18 mouse cellular contexts compared by ENCODE assay signal in genomic region chr17:48913437-48913836, GRCm38 (mm10). TPM values are rescaled to one million over a fixed set of nuclear protein-coding genes. Genes with fewer than 3 reads are reported as not detected.
DNase-seq lines count a peak whose midpoint lies in the region; ATAC-seq and TF ChIP-seq lines count a peak whose summit lies in the region.
"Had no signal": no experiment of that assay in that cellular context is flagged by ENCODE, and none has a peak within 500 bp of the region (broad histone marks: within the 10 kb centered on the region; RNA-seq: fewer than 3 reads in every experiment).

No protein-coding gene starts in this region.

- peak; percentile 61 for DNase-seq in forebrain, embryonic 11.5 days (ENCODE audit: low spot score)
- no peak for DNase-seq in forebrain, postnatal 0 days
- DNase-seq in liver = peak; percentile 14
- no peak for DNase-seq in liver, embryonic 11.5 days (ENCODE audit: low spot score)
- DNase-seq in ZHBTc4 (ENCODE audit: low read depth, low spot score) = peak; percentile 19
- DNase-seq in limb, embryonic 10.5 days (ENCODE audit: low spot score) = peak; percentile 70
- DNase-seq in urinary bladder, adult 18-20 months (ENCODE audit: low spot score in 2 of 2) = no peak
- DNase-seq: cerebellum, adult 9-11 months; gastrocnemius, postnatal 14 days; kidney, adult 8-10 months had no signal

- H3K9me3 ChIP-seq in forebrain, embryonic 11.5 days (ENCODE audit: control insufficient read depth, low read length) = no peaks in the 10 kb centered on the region
- H3K9me3 ChIP-seq in forebrain, postnatal 0 days (ENCODE audit: low read length) = no peaks in the 10 kb centered on the region
- H3K9me3 ChIP-seq in liver, embryonic 11.5 days (ENCODE audit: control insufficient read depth, low read length) = no peaks in the 10 kb centered on the region
- H3K9me3 ChIP-seq in limb, embryonic 10.5 days (replicated peaks) = no peaks in the 10 kb centered on the region
- no peaks in the 10 kb centered on the region for H3K9me3 ChIP-seq in midbrain, embryonic 16.5 days (replicated peaks; ENCODE audit: control insufficient read depth, low read length, poor library complexity, severe bottlenecking)
- H3K9me3 ChIP-seq: embryonic facial prominence, embryonic 15.5 days; heart, embryonic 10.5 days; liver, embryonic 15.5 days; midbrain, embryonic 15.5 days had no signal

- TF ChIP-seq CTCF in forebrain, postnatal 0 days (IDR thresholded peaks at IDR 0.05; ENCODE audit: low read depth) = no peak

- no peaks in the 10 kb centered on the region for H3K36me3 ChIP-seq in forebrain, embryonic 11.5 days (ENCODE audit: control insufficient read depth, insufficient read depth, low read length)
- no peaks in the 10 kb centered on the region for H3K36me3 ChIP-seq in forebrain, postnatal 0 days (ENCODE audit: insufficient read depth)
- H3K36me3 ChIP-seq in liver, embryonic 11.5 days (ENCODE audit: control insufficient read depth, insufficient read depth, low read length) = no peaks in the 10 kb centered on the region
- H3K36me3 ChIP-seq in limb, embryonic 10.5 days = no peaks in the 10 kb centered on the region
- no peaks in the 10 kb centered on the region for H3K36me3 ChIP-seq in midbrain, embryonic 16.5 days (ENCODE audit: control insufficient read depth, insufficient read depth, low read length)
- H3K36me3 ChIP-seq: embryonic facial prominence, embryonic 15.5 days; heart, embryonic 10.5 days; liver, embryonic 15.5 days; midbrain, embryonic 15.5 days had no signal

- H3K27me3 ChIP-seq in forebrain, embryonic 11.5 days (ENCODE audit: control insufficient read depth, insufficient read depth, low read length) = no peaks in the 10 kb centered on the region
- H3K27me3 ChIP-seq in forebrain, postnatal 0 days (ENCODE audit: insufficient read depth, low read length) = no peaks in the 10 kb centered on the region
- H3K27me3 ChIP-seq in liver, embryonic 11.5 days (replicated peaks; ENCODE audit: control insufficient read depth, insufficient read depth, low read length) = no peaks in the 10 kb centered on the region
- no peaks in the 10 kb centered on the region for H3K27me3 ChIP-seq in limb, embryonic 10.5 days (ENCODE audit: low read depth, poor library complexity, severe bottlenecking)
- no peaks in the 10 kb centered on the region for H3K27me3 ChIP-seq in midbrain, embryonic 16.5 days (ENCODE audit: control insufficient read depth, insufficient read depth, low read depth, low read length)
- H3K27me3 ChIP-seq: embryonic facial prominence, embryonic 15.5 days; liver, embryonic 15.5 days had no signal

- H3K4me2 ChIP-seq in forebrain, embryonic 11.5 days (ENCODE audit: low read depth, low read length, severe bottlenecking) = no peak overlapping the region
- H3K4me2 ChIP-seq in forebrain, postnatal 0 days (ENCODE audit: low read depth) = no peak overlapping the region
- no peak overlapping the region for H3K4me2 ChIP-seq in liver, embryonic 11.5 days
- H3K4me2 ChIP-seq in midbrain, embryonic 16.5 days (ENCODE audit: low read length) = no peak overlapping the region
- H3K4me2 ChIP-seq: embryonic facial prominence, embryonic 15.5 days; liver, embryonic 15.5 days; midbrain, embryonic 15.5 days had no signal

- ATAC-seq in forebrain, embryonic 11.5 days (replicated peaks; ENCODE audit: low FRiP score) = no peak
- no peak for ATAC-seq in forebrain, postnatal 0 days
- ATAC-seq in liver, embryonic 11.5 days (replicated peaks; ENCODE audit: low FRiP score) = no peak
- ATAC-seq in midbrain, embryonic 16.5 days = no peak
- ATAC-seq: activated CD4-positive, CD25-positive, alpha-beta regulatory T cell, adult 4 months; forebrain, embryonic 14.5 days; midbrain, embryonic 15.5 days had no signal

- no peak overlapping the region for H3K27ac ChIP-seq in forebrain, embryonic 11.5 days (ENCODE audit: low read depth, low read length)
- no peak overlapping the region for H3K27ac ChIP-seq in forebrain, postnatal 0 days (ENCODE audit: low read depth, low read length)
- H3K27ac ChIP-seq in liver, embryonic 11.5 days (ENCODE audit: low read depth, low read length) = no peak overlapping the region
- no peak overlapping the region for H3K27ac ChIP-seq in limb, embryonic 10.5 days
- H3K27ac ChIP-seq in midbrain, embryonic 16.5 days (ENCODE audit: low read length) = no peak overlapping the region
- H3K27ac ChIP-seq: embryonic facial prominence, embryonic 15.5 days; heart, embryonic 10.5 days; liver, embryonic 15.5 days; macrophage; midbrain, embryonic 15.5 days had no signal

- H3K4me1 ChIP-seq in forebrain, embryonic 11.5 days (replicated peaks; ENCODE audit: control insufficient read depth, insufficient read depth, low read length) = no peaks in the 10 kb centered on the region
- no peaks in the 10 kb centered on the region for H3K4me1 ChIP-seq in forebrain, postnatal 0 days (ENCODE audit: insufficient read depth)
- H3K4me1 ChIP-seq in liver, embryonic 11.5 days (replicated peaks; ENCODE audit: control insufficient read depth, insufficient read depth, low read length) = no peaks in the 10 kb centered on the region
- no peaks in the 10 kb centered on the region for H3K4me1 ChIP-seq in limb, embryonic 10.5 days
- no peaks in the 10 kb centered on the region for H3K4me1 ChIP-seq in midbrain, embryonic 16.5 days (ENCODE audit: control insufficient read depth, insufficient read depth, low read length)
- H3K4me1 ChIP-seq: embryonic facial prominence, embryonic 15.5 days; heart, embryonic 10.5 days; liver, embryonic 15.5 days; midbrain, embryonic 15.5 days had no signal

- no peak overlapping the region for H3K4me3 ChIP-seq in forebrain, embryonic 11.5 days (ENCODE audit: low read depth, low read length)
- H3K4me3 ChIP-seq in forebrain, postnatal 0 days (ENCODE audit: low read depth, low read length) = no peak overlapping the region
- H3K4me3 ChIP-seq in liver, embryonic 11.5 days (ENCODE audit: low read depth, low read length) = no peak overlapping the region
- H3K4me3 ChIP-seq in limb, embryonic 10.5 days = no peak overlapping the region
- H3K4me3 ChIP-seq in midbrain, embryonic 16.5 days (ENCODE audit: low read depth, low read length) = no peak overlapping the region
- H3K4me3 ChIP-seq: embryonic facial prominence, embryonic 15.5 days; heart, embryonic 10.5 days; liver, embryonic 15.5 days; midbrain, embryonic 15.5 days had no signal

- 50% methylated on average over 6 of the region's 6 CpGs for WGBS in forebrain, embryonic 11.5 days
- WGBS in forebrain, postnatal 0 days = 50% methylated on average over 6 of the region's 6 CpGs
- 42% methylated on average over 6 of the region's 6 CpGs for WGBS in liver, embryonic 11.5 days
- WGBS in limb, embryonic 10.5 days = 49% methylated on average over 6 of the region's 6 CpGs
- WGBS in midbrain, embryonic 16.5 days = 51% methylated on average over 6 of the region's 6 CpGs

- no peak overlapping the region for H3K9ac ChIP-seq in forebrain, embryonic 11.5 days (ENCODE audit: low read length)
- H3K9ac ChIP-seq in forebrain, postnatal 0 days = no peak overlapping the region
- H3K9ac ChIP-seq in liver, embryonic 11.5 days (ENCODE audit: low read depth, low read length) = no peak overlapping the region
- no peak overlapping the region for H3K9ac ChIP-seq in midbrain, embryonic 16.5 days (ENCODE audit: low read depth, low read length)
- H3K9ac ChIP-seq: embryonic facial prominence, embryonic 15.5 days; liver, embryonic 15.5 days; midbrain, embryonic 15.5 days had no signal

RNA-seq across cellular contexts. Expression of gene Lrfn2, which starts 18.7 kb away (rescaled TPM):
- 1.0 and 1.1 TPM in 2 replicates for polyA plus RNA-seq in forebrain, embryonic 11.5 days (2014; fragmentation: Nextera tagmentation; extraction: Ambion mirVana)
- 28.5 and 28.7 TPM in 2 replicates for total RNA-seq in forebrain, postnatal 0 days (2014; rRNA removed)
- polyA plus RNA-seq in forebrain, postnatal 0 days (2015; fragmentation: Nextera tagmentation; extraction: Ambion mirVana) = 12.5 and 16.5 TPM in 2 replicates
- polyA plus RNA-seq in liver, embryonic 11.5 days (2014; fragmentation: Nextera tagmentation; extraction: Ambion mirVana) = 0.06 and 0.27 TPM in 2 replicates
- polyA plus RNA-seq in limb, embryonic 10.5 days (2016; fragmentation: Nextera tagmentation; extraction: Ambion mirVana) = 0.10 TPM in 1 of 2 replicates, not detected in the other
- polyA plus RNA-seq in midbrain, embryonic 16.5 days (2015; fragmentation: Nextera tagmentation; extraction: Ambion mirVana) = 13.3 and 14.7 TPM in 2 replicates
- polyA plus RNA-seq: activated CD4-positive, CD25-positive, alpha-beta regulatory T cell, adult 4 months; liver, embryonic 15.5 days; macrophage had no signal

Comparison
In these comparisons a context has a peak if more than half of its experiments do, and no peak if none do; other contexts are left out.
1. DNase-seq: peak in forebrain, embryonic 11.5 days (single experiment), liver (single experiment), ZHBTc4 (single experiment) and limb, embryonic 10.5 days (single experiment); none in forebrain, postnatal 0 days (single experiment), liver, embryonic 11.5 days (single experiment) and urinary bladder, adult 18-20 months (0 of 2).